Mouse (Mus musculus) hindbrain, embryonic 11.5 days (tissue): ENCODE results near the gene Sox18. TPM values are rescaled to one million over a fixed set of nuclear protein-coding genes. Genes with fewer than 3 reads are reported as not detected.

Experiments used
- ATAC-seq: fragments of 200-750 bp; cut with Nextera tagmentation; 2 replicates; pipeline ENCODE4 v1.8.0; 2017; ENCODE audit warnings: mild to moderate bottlenecking, moderate TSS enrichment, moderate library complexity; ENCODE audit not compliant: low FRiP score
- DNase-seq: peaks from one replicate; pipeline ENCODE4 v3.0.0-alpha.2; 2015; ENCODE audit warnings: low spot score
- H3K27ac ChIP-seq: fragments of 300-500 bp; sonication (generic); 2 replicates; pipeline ENCODE4 v1.5.1; 2014; ENCODE audit warnings: mild to moderate bottlenecking, low read depth, low read length
- H3K27me3 ChIP-seq: fragments of 300-500 bp; sonication (generic); 2 replicates; pipeline ENCODE4 v1.6.1; 2014; ENCODE audit warnings: mild to moderate bottlenecking, low read length, moderate library complexity, mixed read lengths; ENCODE audit not compliant: control insufficient read depth, insufficient read depth
- H3K36me3 ChIP-seq: fragments of 300-500 bp; sonication (generic); 2 replicates; pipeline ENCODE4 v1.6.1; 2014; ENCODE audit warnings: mild to moderate bottlenecking, low read length, moderate library complexity, mixed read lengths; ENCODE audit not compliant: control insufficient read depth, insufficient read depth
- H3K4me1 ChIP-seq: fragments of 300-500 bp; sonication (generic); replicated peaks from 2 replicates; pipeline ENCODE4 v1.6.1; 2014; ENCODE audit warnings: low read length, mixed read lengths; ENCODE audit not compliant: control insufficient read depth, insufficient read depth
- H3K4me2 ChIP-seq: fragments of 300-500 bp; sonication (generic); replicated peaks from 2 replicates; pipeline ENCODE4 v1.6.1; 2014; ENCODE audit warnings: mild to moderate bottlenecking, low read depth, low read length
- H3K4me3 ChIP-seq: fragments of 300-500 bp; sonication (generic); 2 replicates; pipeline ENCODE4 v1.5.1; 2014; ENCODE audit warnings: low read depth, low read length
- H3K9ac ChIP-seq: fragments of 300-500 bp; sonication (generic); 2 replicates; pipeline ENCODE4 v1.6.1; 2014; ENCODE audit warnings: low read depth, low read length
- H3K9me3 ChIP-seq: fragments of 300-500 bp; sonication (generic); 2 replicates; pipeline ENCODE4 v1.6.1; 2016; ENCODE audit warnings: low read length; ENCODE audit not compliant: control insufficient read depth
- WGBS: fragments of 180-500 bp; shearing (Covaris S2); extraction: QIAGEN DNeasy Blood & Tissue Kit; methylation state at CpG from one replicate; pipeline ENCODE4 v1.1.7; 2014; 5-methylcytosine and 5-hydroxymethylcytosine counted together
- polyA plus RNA-seq: library from polyadenylated mRNA; unstranded; fragments of >200 nt; fragmentation: Nextera tagmentation; extraction: Ambion mirVana; gene quantifications from 2 replicates; pipeline ENCODE4 v1.2.1, GENCODE M21; 2014

Gene Sox18
- polyA plus RNA-seq, 1 experiment from 2014 or later, result 17.0 TPM

DNA sequence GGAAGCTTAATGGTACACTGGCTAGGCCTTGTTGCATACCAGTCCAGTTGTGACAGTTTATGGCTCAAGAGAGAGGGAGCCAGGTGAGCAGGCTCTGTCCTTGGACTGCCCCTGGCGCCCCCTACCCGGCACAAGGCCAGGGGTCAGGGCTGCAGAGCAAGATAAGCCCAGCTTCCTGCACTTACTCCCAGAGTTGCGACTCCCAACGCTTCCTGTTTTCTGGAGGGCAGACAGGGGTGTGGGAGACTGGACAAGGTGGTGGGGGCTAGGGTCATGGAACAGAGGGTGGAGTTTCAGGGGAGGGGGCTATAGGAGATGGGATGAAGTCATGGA is 8.2 kb downstream of the Sox18 start:
- ATAC-seq (no peak), DNase-seq (no peak)
- Histone ChIP-seq H3K9me3 (no peaks in the 10 kb centered on the region), H3K27ac (no peak overlapping the region), H3K36me3 (no peaks in the 10 kb centered on the region), H3K9ac (no peak overlapping the region), H3K4me3 (no peak overlapping the region), H3K4me2 (no peak overlapping the region), H3K27me3 (no peaks in the 10 kb centered on the region), H3K4me1 (no peaks in the 10 kb centered on the region)
- 36% methylated on average over 4 of the region's 4 CpGs for WGBS

DNA sequence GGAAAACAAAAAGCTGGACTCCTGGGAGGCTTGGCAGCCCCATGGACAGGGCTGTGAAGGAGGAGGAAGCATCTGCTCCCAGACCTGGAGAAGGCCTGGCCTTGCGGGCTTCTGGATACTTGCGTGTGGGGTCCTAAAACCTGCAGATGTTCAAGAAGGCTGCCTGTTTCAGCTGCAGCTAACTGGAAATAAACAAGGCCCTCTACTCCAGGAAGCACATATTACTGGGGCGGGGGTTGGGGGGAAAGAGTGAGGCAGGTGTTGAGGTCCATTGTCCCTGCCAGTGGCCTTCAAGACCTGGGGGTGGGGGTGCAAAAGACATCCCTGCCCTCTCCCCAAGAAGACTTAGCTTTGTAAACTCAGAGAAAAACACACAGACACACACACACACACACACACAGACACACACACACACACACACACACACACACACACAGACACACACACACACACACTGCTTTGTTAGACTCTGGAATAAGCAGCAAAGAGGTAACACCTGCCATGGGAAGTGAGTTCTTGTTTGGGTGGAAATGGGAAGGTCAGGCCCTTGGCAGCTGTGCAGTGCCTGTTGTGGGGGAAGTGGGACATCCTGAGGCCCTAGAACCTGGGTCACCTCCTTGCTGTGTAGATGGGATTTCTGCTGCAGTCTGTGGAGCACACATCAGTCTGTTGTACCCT is 8.7 kb downstream of the Sox18 start:
- Histone ChIP-seq H3K9me3 (no peaks in the 10 kb centered on the region), H3K9ac (no peak overlapping the region), H3K27ac (peak overlapping the region; percentile 10; the same call in 1 of the 2 replicates), H3K27me3 (no peaks in the 10 kb centered on the region), H3K4me3 (no peak overlapping the region), H3K4me1 (no peaks in the 10 kb centered on the region), H3K36me3 (no peaks in the 10 kb centered on the region), H3K4me2 (no peak overlapping the region)
- ATAC-seq (no peak), DNase-seq (no peak)
- 85% methylated on average over 3 of the region's 3 CpGs for WGBS

GRCm38 (mm10) chr2:181659609-181660055 is 11.8 kb downstream of the Sox18 start:
- WGBS, result 11% methylated on average over 9 of the region's 9 CpGs
- Histone ChIP-seq H3K9ac (no peak overlapping the region), H3K27me3 (no peaks in the 10 kb centered on the region), H3K36me3 (no peaks in the 10 kb centered on the region), H3K4me1 (no peaks in the 10 kb centered on the region), H3K9me3 (no peaks in the 10 kb centered on the region), H3K27ac (no peak overlapping the region), H3K4me3 (no peak overlapping the region), H3K4me2 (no peak overlapping the region)
- DNase-seq (peak; percentile 80), ATAC-seq (peak; percentile 84)

DNA sequence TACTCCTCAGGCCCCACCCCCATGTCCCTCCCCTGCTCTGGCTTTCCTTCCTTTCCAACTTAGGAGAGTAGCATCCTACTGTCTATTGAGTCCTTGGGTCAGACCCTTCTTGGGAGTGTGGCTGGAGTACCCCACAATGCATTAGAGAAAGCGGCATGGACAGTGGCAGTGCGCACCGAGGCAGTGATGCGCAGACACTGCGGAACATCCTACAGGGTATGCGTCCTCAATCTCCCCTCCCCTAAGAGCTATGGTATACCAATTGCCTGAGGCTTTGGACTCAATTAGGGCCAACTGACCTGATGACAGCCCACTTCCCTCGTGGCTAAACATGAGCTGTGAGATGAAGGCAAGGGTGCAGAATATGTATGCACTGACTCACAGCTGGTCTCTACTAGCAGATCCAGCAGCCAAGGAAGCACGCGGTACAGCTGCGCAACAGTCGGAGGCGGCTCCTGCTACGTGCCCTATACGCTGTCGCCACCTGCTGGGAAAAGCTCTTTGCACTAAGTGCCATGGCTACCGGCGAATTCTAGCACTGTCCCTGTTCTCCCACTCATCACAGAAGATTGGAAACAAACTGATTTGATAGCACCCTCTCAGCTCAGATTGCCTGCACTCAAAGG is 12.4 kb downstream of the Sox18 start:
- ATAC-seq, result peak; percentile 41
- Histone ChIP-seq H3K9me3 (no peaks in the 10 kb centered on the region), H3K27me3 (no peaks in the 10 kb centered on the region), H3K27ac (no peak overlapping the region), H3K4me1 (no peaks in the 10 kb centered on the region), H3K36me3 (no peaks in the 10 kb centered on the region), H3K4me2 (no peak overlapping the region), H3K9ac (no peak overlapping the region), H3K4me3 (no peak overlapping the region)
- peak; percentile 40 for DNase-seq
- 36% methylated on average over 17 of the region's 17 CpGs for WGBS

DNA sequence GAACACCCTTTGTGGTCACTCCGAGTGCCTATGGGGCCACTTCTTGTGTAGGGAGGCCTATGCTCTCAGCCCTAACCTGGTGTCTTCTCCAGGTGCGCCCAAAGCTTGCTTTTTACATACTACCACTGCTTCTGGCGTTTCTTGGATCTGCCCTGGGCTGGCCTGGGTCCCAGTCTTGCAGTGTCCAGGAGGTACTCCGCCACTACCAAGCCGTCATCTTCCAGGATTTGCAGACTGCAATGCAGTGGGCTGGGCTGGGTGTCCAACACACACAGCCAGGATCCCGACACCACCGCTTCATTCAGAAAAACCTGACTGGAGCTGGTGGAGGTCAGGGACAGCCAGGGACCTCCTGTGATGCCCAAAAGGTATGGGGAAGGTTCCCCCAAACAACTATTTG is 12.9 kb downstream of the Sox18 start:
- no peak overlapping the region for H3K9ac ChIP-seq
- no peaks in the 10 kb centered on the region for H3K27me3 ChIP-seq
- H3K4me2 ChIP-seq, result no peak overlapping the region
- H3K36me3 ChIP-seq, result no peaks in the 10 kb centered on the region
- no peaks in the 10 kb centered on the region for H3K9me3 ChIP-seq
- 81% methylated on average over 7 of the region's 7 CpGs for WGBS
- ATAC-seq (no peak), DNase-seq (no peak)
- no peak overlapping the region for H3K27ac ChIP-seq
- no peak overlapping the region for H3K4me3 ChIP-seq
- no peaks in the 10 kb centered on the region for H3K4me1 ChIP-seq

DNA sequence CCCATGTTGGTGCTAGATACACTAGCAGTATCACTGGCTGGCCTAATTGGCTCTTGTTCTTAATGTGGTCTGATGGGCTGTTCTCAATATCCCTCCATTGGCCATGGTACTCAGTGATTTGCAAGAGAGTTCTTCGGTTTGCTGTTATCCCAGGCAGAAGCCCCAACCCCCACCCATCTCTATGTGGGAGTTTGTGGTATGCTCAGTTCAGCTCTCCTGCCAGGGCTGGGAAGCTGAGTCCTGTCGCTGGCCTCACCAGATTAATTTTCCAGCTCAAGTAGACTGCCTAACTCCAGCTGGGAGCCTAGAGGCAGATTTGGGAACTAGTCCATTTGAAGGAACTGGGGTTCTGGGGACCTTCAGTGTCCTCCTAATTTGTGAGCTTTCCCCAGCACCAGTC is 14.0 kb downstream of the Sox18 start:
- no peaks in the 10 kb centered on the region for H3K27me3 ChIP-seq
- H3K36me3 ChIP-seq, result no peaks in the 10 kb centered on the region
- WGBS, result 73% methylated on average over 2 of the region's 2 CpGs
- no peak overlapping the region for H3K4me2 ChIP-seq
- DNase-seq (no peak), ATAC-seq (no peak)
- H3K4me1 ChIP-seq, result no peaks in the 10 kb centered on the region
- no peak overlapping the region for H3K27ac ChIP-seq
- no peak overlapping the region for H3K9ac ChIP-seq
- H3K9me3 ChIP-seq, result no peaks in the 10 kb centered on the region
- H3K4me3 ChIP-seq, result no peak overlapping the region

GRCm38 (mm10) chr2:181656734-181657133 is 14.7 kb downstream of the Sox18 start, which contains the start of gene Gm29797:
Gene Gm29797, plus strand, starts transcription at chr2:181657034.
- ATAC-seq (no peak), DNase-seq (no peak)
- no peaks in the 10 kb centered on the region for H3K9me3 ChIP-seq
- H3K36me3 ChIP-seq, result no peaks in the 10 kb centered on the region
- H3K27ac ChIP-seq, result no peak within 1 kb of the TSS
- 69% methylated on average over 3 of the region's 3 CpGs for WGBS
- no peak within 1 kb of the TSS for H3K9ac ChIP-seq
- H3K27me3 ChIP-seq, result no peaks in the 10 kb centered on the region
- H3K4me3 ChIP-seq, result no peak within 1 kb of the TSS
- H3K4me2 ChIP-seq, result no peak within 1 kb of the TSS
- no peaks in the 10 kb centered on the region for H3K4me1 ChIP-seq

DNA sequence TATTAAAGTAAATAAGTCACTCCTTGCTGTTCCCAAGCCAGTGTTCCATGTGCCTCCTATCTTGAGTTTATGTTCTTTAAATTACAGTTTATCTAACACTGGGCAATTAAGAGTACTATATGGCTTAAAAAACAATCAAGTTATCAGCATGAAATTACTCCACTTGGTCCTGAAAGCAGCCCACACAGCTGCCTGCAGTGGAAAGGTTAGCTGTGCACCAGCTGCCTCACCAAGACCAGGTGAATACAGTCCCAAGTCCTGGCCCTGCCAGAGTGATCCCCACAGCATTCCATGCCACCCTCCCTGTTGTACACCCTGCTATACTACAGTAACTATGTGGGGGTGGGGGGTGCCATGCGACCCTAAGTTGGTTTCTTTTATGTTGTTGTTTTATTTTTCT is 17.9 kb downstream of the Sox18 start:
- ATAC-seq (no peak), DNase-seq (no peak)
- Histone ChIP-seq H3K4me1 (no peaks in the 10 kb centered on the region), H3K27me3 (no peaks in the 10 kb centered on the region), H3K9me3 (no peaks in the 10 kb centered on the region), H3K9ac (no peak overlapping the region), H3K4me2 (no peak overlapping the region), H3K36me3 (peaks cover 4% of the 10 kb centered on the region; the same call in 1 of the 2 replicates), H3K4me3 (no peak overlapping the region), H3K27ac (no peak overlapping the region)
- WGBS, result 94% methylated on average over 1 of the region's 1 CpGs

GRCm38 (mm10) chr2:181653065-181653464 is 18.4 kb downstream of the Sox18 start:
- Histone ChIP-seq H3K9ac (no peak overlapping the region), H3K36me3 (peaks cover 4% of the 10 kb centered on the region; the same call in 1 of the 2 replicates), H3K27ac (no peak overlapping the region), H3K9me3 (no peaks in the 10 kb centered on the region), H3K4me2 (no peak overlapping the region), H3K4me1 (no peaks in the 10 kb centered on the region), H3K27me3 (no peaks in the 10 kb centered on the region), H3K4me3 (no peak overlapping the region)
- no peak for DNase-seq
- no peak for ATAC-seq
